Mouse (Mus musculus) MEL (cell line): ENCODE results near the gene 6030498E09Rik. TPM values are rescaled to one million over a fixed set of nuclear protein-coding genes. Genes with fewer than 3 reads are reported as not detected.

ENCODE experiments used
- DNase-seq: peaks from one replicate; pipeline ENCODE4 v3.0.0; 2011; ENCODE audit warnings: low read depth, low spot score
- H3K27ac ChIP-seq: 2 replicates; pipeline ENCODE4 v1.5.1; 2012; ENCODE audit warnings: low read depth, mild to moderate bottlenecking, control low read depth, low read length, moderate library complexity; ENCODE audit not compliant: control insufficient read depth
- H3K27me3 ChIP-seq, 2 experiments: fragments of 150-350 bp in 1 of 2; sonication (generic) in 1 of 2; 2 replicates each; pipeline ENCODE4 v1.6.1; 2012; ENCODE audit warnings: low read length in 2 of 2, mild to moderate bottlenecking in 2 of 2, improper control_type of control experiment in 1 of 2, moderate library complexity in 1 of 2; ENCODE audit not compliant: insufficient read depth in 2 of 2, control insufficient read depth in 1 of 2
- H3K36me3 ChIP-seq, 2 experiments: 2 replicates each; pipeline ENCODE4 v1.6.1; 2012 to 2014; ENCODE audit warnings: low read length in 2 of 2, improper control_type of control experiment in 1 of 2, inconsistent platforms in 1 of 2, mild to moderate bottlenecking in 1 of 2; ENCODE audit not compliant: insufficient read depth in 2 of 2, control insufficient read depth in 1 of 2
- H3K4me1 ChIP-seq, 2 experiments: fragments of 150-350 bp in 1 of 2; sonication (generic) in 1 of 2; 2 replicates each; pipeline ENCODE4 v1.6.1; 2012; ENCODE audit warnings: low read length in 2 of 2, improper control_type of control experiment in 1 of 2, mild to moderate bottlenecking in 1 of 2; ENCODE audit not compliant: insufficient read depth in 2 of 2, control insufficient read depth in 1 of 2
- H3K4me3 ChIP-seq, 2 experiments: fragments of 150-350 bp in 1 of 2; sonication (generic) in 1 of 2; 2 replicates each; pipeline ENCODE4 v1.5.1; 2012; ENCODE audit warnings: low read depth in 2 of 2, low read length in 2 of 2, mild to moderate bottlenecking in 2 of 2, moderate library complexity in 2 of 2, control low read depth in 1 of 2, improper control_type of control experiment in 1 of 2; ENCODE audit not compliant: control insufficient read depth in 1 of 2, insufficient read depth in 1 of 2
- H3K79me2 ChIP-seq: 2 replicates; pipeline ENCODE4 v1.6.1; 2012; ENCODE audit warnings: mild to moderate bottlenecking, low read length, moderate library complexity; ENCODE audit not compliant: control insufficient read depth, poor library complexity, insufficient read depth
- H3K9ac ChIP-seq: 2 replicates; pipeline ENCODE4 v1.6.1; 2012; ENCODE audit warnings: low read depth, mild to moderate bottlenecking, control low read depth, low read length, moderate library complexity; ENCODE audit not compliant: control insufficient read depth, poor library complexity, severe bottlenecking
- H3K9me3 ChIP-seq: fragments of 150-350 bp; sonication (generic); replicated peaks from 2 replicates; pipeline ENCODE4 v1.6.1; 2012; ENCODE audit warnings: mild to moderate bottlenecking, low read length, improper control_type of control experiment, moderate library complexity; ENCODE audit not compliant: insufficient read depth
- EP300 ChIP-seq, 2 experiments: IDR thresholded peaks; 2 replicates each; pipeline ENCODE4 v1.6.1; 2011; ENCODE audit warnings: improper control_type of control experiment in 2 of 2, low read length in 2 of 2, low read depth in 1 of 2, mild to moderate bottlenecking in 1 of 2
- POLR2A ChIP-seq, 2 experiments: IDR thresholded peaks; 2 replicates each; pipeline ENCODE4 v1.6.1; 2011 to 2012; ENCODE audit warnings: low read length in 2 of 2, mild to moderate bottlenecking in 2 of 2, control low read depth in 1 of 2, improper control_type of control experiment in 1 of 2, low read depth in 1 of 2, moderate library complexity in 1 of 2; ENCODE audit not compliant: control insufficient read depth in 1 of 2, insufficient read depth in 1 of 2, poor library complexity in 1 of 2
- polyA plus RNA-seq, 2 experiments: library from polyadenylated mRNA; stranded (reverse) in 1 of 2; unstranded in 1 of 2; fragments of >175 nt in 1 of 2; fragments of >200 nt in 1 of 2; gene quantifications; 2 replicates each; pipeline versions ENCODE4 v1.2.1 to v1.2.4; 2012; ENCODE audit warnings: low replicate concordance in 2 of 2, low read depth in 1 of 2; ENCODE audit not compliant: insufficient read length in 2 of 2, insufficient read depth in 1 of 2, missing spikeins in 1 of 2
- total RNA-seq: library from RNA; depleted of rRNA; stranded (reverse); fragments of 300-350 nt; gene quantifications from 2 replicates; pipeline ENCODE4 v1.2.3, GENCODE M21; 2012; rRNA removed

The 6030498E09Rik gene
- total and polyA plus RNA-seq, 3 experiments: not detected

- Histone ChIP-seq H3K9me3 (no peaks in the 10 kb centered on the region), H3K4me3 (no peak overlapping the region), H3K27ac (no peak overlapping the region), H3K36me3 (no peaks in the 10 kb centered on the region), H3K4me1 (no peaks in the 10 kb centered on the region), H3K79me2 (no peaks in the 10 kb centered on the region), H3K9ac (no peak overlapping the region), H3K27me3 (no peaks in the 10 kb centered on the region)
- no peak for TF ChIP-seq EP300 (IDR thresholded peaks at IDR 0.05; ENCODE audit: low read depth in 1 of 2, low read length in 2 of 2)
- no peak for TF ChIP-seq POLR2A (IDR thresholded peaks at IDR 0.05; ENCODE audit: control insufficient read depth in 1 of 2, insufficient read depth in 1 of 2, low read depth in 1 of 2, low read length in 2 of 2, poor library complexity in 1 of 2)
- no peak for DNase-seq
Observed at GRCm38 (mm10) chrX:38996265-38996664, 223.8 kb downstream of the 6030498E09Rik start.

Other genes with a start within 250 kb of the 6030498E09Rik start
- gene Cul4b, start 196.5 kb upstream of the 6030498E09Rik start, total RNA-seq: 19.0 and 22.7 TPM in 2 replicates
- 10 to 100 TPM in 1 of 2 experiments, not detected in 1; 28.2 TPM for gene Cul4b, start 196.5 kb upstream of the 6030498E09Rik start, polyA plus RNA-seq
- gene Mcts1, start 172.1 kb upstream of the 6030498E09Rik start, total RNA-seq: 37.0 and 39.3 TPM in 2 replicates
- 10 to 100 TPM in 1 of 2 experiments, not detected in 1; 27.3 TPM for gene Mcts1, start 172.1 kb upstream of the 6030498E09Rik start, polyA plus RNA-seq
- gene C1galt1c1, start 137.6 kb upstream of the 6030498E09Rik start, total RNA-seq: 10.6 and 11.0 TPM in 2 replicates
- 1 to 10 TPM in 1 of 2 experiments, not detected in 1; 8.0 TPM for gene C1galt1c1, start 137.6 kb upstream of the 6030498E09Rik start, polyA plus RNA-seq